21 mouse cellular contexts compared by ENCODE assay signal in the genomic region with DNA sequence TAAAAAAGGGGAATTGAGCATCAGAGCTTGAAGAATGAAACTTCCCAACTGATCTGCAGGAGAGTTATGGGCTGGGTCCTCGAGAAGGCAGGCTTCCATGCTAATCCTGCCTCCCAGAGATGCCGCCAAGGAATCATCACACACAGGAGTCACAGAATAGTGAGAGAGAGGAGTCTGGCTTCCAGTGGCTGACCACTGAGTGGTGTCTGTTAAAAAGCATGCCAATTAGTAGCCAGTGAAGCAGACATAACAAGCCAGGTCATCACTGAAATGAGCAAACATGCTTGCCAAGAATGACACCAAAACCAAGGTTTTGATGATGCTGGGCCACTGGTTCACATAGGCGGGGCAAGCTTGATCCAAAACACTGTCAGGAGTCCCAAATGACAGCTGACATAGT.
DNase-seq lines count a peak whose midpoint lies in the region; ATAC-seq lines count a peak whose summit lies in the region.
"Had no signal": no experiment of that assay in that cellular context is flagged by ENCODE, and none has a peak within 500 bp of the region (broad histone marks: within the 10 kb centered on the region; RNA-seq: fewer than 3 reads in every experiment).

No protein-coding gene starts in this region.

- WGBS in midbrain, embryonic 15.5 days: 66% methylated on average over 3 of the region's 3 CpGs

- ATAC-seq in midbrain, embryonic 15.5 days (replicated peaks): no peak
- ATAC-seq: forebrain, embryonic 14.5 days; hindbrain, embryonic 16.5 days had no signal

- intact Hi-C loops in left cerebral cortex, postnatal 4 days (cut with DNase I): no loop called here

- H3K9me3 ChIP-seq in midbrain, embryonic 15.5 days: no peaks in the 10 kb centered on the region
- H3K9me3 ChIP-seq: embryonic facial prominence, embryonic 15.5 days; heart, embryonic 10.5 days; limb, embryonic 15.5 days; neural tube, embryonic 12.5 days had no signal

- no peaks in the 10 kb centered on the region for H3K27me3 ChIP-seq in midbrain, embryonic 15.5 days (replicated peaks)
- H3K27me3 ChIP-seq: embryonic facial prominence, embryonic 15.5 days; limb, embryonic 15.5 days; neural tube, embryonic 12.5 days had no signal

- H3K27ac ChIP-seq in midbrain, embryonic 15.5 days: no peak overlapping the region
- H3K27ac ChIP-seq: heart, embryonic 10.5 days; limb, embryonic 15.5 days; liver, embryonic 14.5 days; neural tube, embryonic 12.5 days had no signal

- H3K4me2 ChIP-seq in midbrain, embryonic 15.5 days: no peak overlapping the region
- H3K4me2 ChIP-seq: embryonic facial prominence, embryonic 15.5 days; limb, embryonic 15.5 days; midbrain, embryonic 11.5 days; neural tube, embryonic 12.5 days had no signal

- H3K4me3 ChIP-seq in midbrain, embryonic 15.5 days: no peak overlapping the region
- H3K4me3 ChIP-seq: embryonic facial prominence, embryonic 15.5 days; heart, embryonic 10.5 days; limb, embryonic 15.5 days; neural tube, embryonic 12.5 days had no signal

- peak; percentile 39 for DNase-seq in left cerebral cortex, postnatal 4 days
- DNase-seq in left cerebral cortex, adult 8-10 months (ENCODE audit: low spot score in 2 of 2): no peak
- DNase-seq in 3134 (ENCODE audit: extremely low read depth, insufficient read length, low spot score) (peak; percentile 9), MN1 (ENCODE audit: low spot score) (peak; percentile 80)
- DNase-seq in lung, postnatal 4 days: peak; percentile 21 to 29
- no peak for DNase-seq in frontal cortex, postnatal 36 days (ENCODE audit: low spot score in 2 of 2)
- DNase-seq: cerebellum, adult 18-20 months; kidney, adult 11 months; kidney, postnatal 4 days; right cerebral cortex, adult 18-20 months; thymus, adult 18-20 months; thymus, postnatal 4 days had no signal

- no peaks in the 10 kb centered on the region for H3K36me3 ChIP-seq in midbrain, embryonic 15.5 days (replicated peaks)

- no peak overlapping the region for H3K9ac ChIP-seq in midbrain, embryonic 15.5 days
- H3K9ac ChIP-seq: embryonic facial prominence, embryonic 15.5 days; limb, embryonic 15.5 days; liver, embryonic 14.5 days; neural tube, embryonic 12.5 days had no signal

- peaks cover 8% of the 10 kb centered on the region; the same call in 1 of the 2 replicates for H3K4me1 ChIP-seq in midbrain, embryonic 15.5 days

Comparison
In these comparisons a context has a peak if more than half of its experiments do, and no peak if none do; other contexts are left out.
1. DNase-seq: peak in left cerebral cortex, postnatal 4 days (single experiment), 3134 (single experiment), MN1 (single experiment) and lung, postnatal 4 days (2 of 2); none in left cerebral cortex, adult 8-10 months (0 of 2) and frontal cortex, postnatal 36 days (0 of 2).